Mouse (Mus musculus) bone marrow, adult 2 months (tissue): Measurements from ENCODE around the gene Maml3.

Source experiments
- CTCF ChIP-seq: fragments of 200-500 bp; IDR thresholded peaks from 2 replicates; pipeline ENCODE4 v1.5.1; 2011; ENCODE audit warnings: low read length, control low read depth; ENCODE audit not compliant: control insufficient read depth, insufficient read depth
- POLR2A ChIP-seq: fragments of 200-500 bp; IDR thresholded peaks from 2 replicates; pipeline ENCODE4 v1.6.1; 2011; ENCODE audit warnings: low read depth, mild to moderate bottlenecking, control low read depth, low read length, borderline replicate concordance; ENCODE audit not compliant: control insufficient read depth

- no peak for TF ChIP-seq CTCF
- no peak for TF ChIP-seq POLR2A
Measured at GRCm38 (mm10) chr3:51778179-51778578, 326.7 kb downstream of the Maml3 start.
